Mouse (Mus musculus): ENCODE data around the gene Msrb2.

DNA sequence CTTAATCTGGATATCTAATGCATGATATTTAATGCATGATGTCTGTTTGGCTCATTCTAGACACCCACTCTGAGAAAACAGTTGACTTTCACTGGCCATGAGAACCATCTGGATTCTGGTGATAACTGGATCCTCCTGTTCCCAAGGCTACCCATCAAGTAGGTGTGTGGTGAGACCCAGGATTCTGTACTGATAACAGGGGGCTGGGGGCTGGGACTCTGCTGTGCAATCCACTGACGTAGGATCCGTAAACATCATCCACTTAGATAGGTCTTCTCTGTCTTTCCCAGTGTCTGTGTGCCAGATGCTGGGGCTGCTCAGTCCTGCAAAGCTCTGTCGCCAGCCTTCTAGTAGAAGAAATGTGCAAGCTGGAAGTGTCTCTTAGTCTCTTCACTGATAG lies 22.8 kb upstream of the Msrb2 start:
- TF ChIP-seq CTCF (IDR thresholded peaks at IDR 0.05; ENCODE audit: low read depth, low read length) (no peak), POLR2A (IDR thresholded peaks at IDR 0.05; ENCODE audit: insufficient read depth, low read length) (no peak), EP300 (IDR thresholded peaks at IDR 0.05; ENCODE audit: insufficient read depth, low read depth, low read length) (no peak)

All from ES-Bruce4 (cell line).